Mouse (Mus musculus) thymus, adult 2 months (tissue): ENCODE measurements around the gene Gk2. TPM values are rescaled to one million over a fixed set of nuclear protein-coding genes. Genes with fewer than 3 reads are reported as not detected.

Source experiments
- DNase-seq: peaks from one replicate; pipeline ENCODE4 v3.0.0; 2021
- H3K27ac ChIP-seq: fragments of 200-500 bp; 2 replicates; pipeline ENCODE4 v1.5.1; 2012; ENCODE audit warnings: low read length, control low read depth; ENCODE audit not compliant: control insufficient read depth, insufficient read depth
- H3K27me3 ChIP-seq: fragments of 200-500 bp; 2 replicates; pipeline ENCODE4 v1.6.1; 2012; ENCODE audit warnings: mild to moderate bottlenecking, low read length, moderate library complexity, mixed read lengths; ENCODE audit not compliant: control insufficient read depth, insufficient read depth
- H3K36me3 ChIP-seq: fragments of 200-500 bp; 2 replicates; pipeline ENCODE4 v1.6.1; 2012; ENCODE audit warnings: mild to moderate bottlenecking, low read length, moderate library complexity; ENCODE audit not compliant: control insufficient read depth, insufficient read depth
- H3K4me1 ChIP-seq: fragments of 200-500 bp; replicated peaks from 2 replicates; pipeline ENCODE4 v1.6.1; 2012; ENCODE audit warnings: low read length; ENCODE audit not compliant: control insufficient read depth, insufficient read depth
- H3K4me3 ChIP-seq: fragments of 200-500 bp; 2 replicates; pipeline ENCODE4 v1.5.1; 2012; ENCODE audit warnings: mild to moderate bottlenecking, low read length, control low read depth, moderate library complexity; ENCODE audit not compliant: control insufficient read depth, insufficient read depth
- CTCF ChIP-seq: fragments of 200-500 bp; IDR thresholded peaks from 2 replicates; pipeline ENCODE4 v1.5.1; 2012; ENCODE audit warnings: mild to moderate bottlenecking, control low read depth, low read length, moderate library complexity, borderline replicate concordance; ENCODE audit not compliant: control insufficient read depth, poor library complexity, insufficient read depth; ENCODE audit errors: extremely low read depth
- POLR2A ChIP-seq: fragments of 200-500 bp; IDR thresholded peaks from 2 replicates; pipeline ENCODE4 v1.6.1; 2012; ENCODE audit warnings: mild to moderate bottlenecking, low read length, control low read depth, moderate library complexity; ENCODE audit not compliant: control insufficient read depth, poor library complexity, insufficient read depth; ENCODE audit errors: extremely low read depth
- WGBS: fragments of 180-500 bp; shearing (Covaris S2); methylation state at CpG from one replicate; pipeline ENCODE4 v1.1.7; 2018; 5-methylcytosine and 5-hydroxymethylcytosine counted together
- polyA plus RNA-seq: library from polyadenylated mRNA; depleted of rRNA; stranded (reverse); fragments of >200 nt; gene quantifications from 2 replicates; pipeline ENCODE4 v1.2.3, GENCODE M21; 2012; rRNA removed

Gk2 gene
- polyA plus RNA-seq, 1 experiment, result 0.04 TPM

GRCm38 (mm10) chr5:97417185-97417584 lies 39.6 kb downstream of the Gk2 start:
- Histone ChIP-seq H3K4me1 (no peaks in the 10 kb centered on the region), H3K36me3 (no peaks in the 10 kb centered on the region), H3K4me3 (no peak overlapping the region), H3K27me3 (no peaks in the 10 kb centered on the region), H3K27ac (no peak overlapping the region)
- DNase-seq, result no peak
- TF ChIP-seq POLR2A, result no peak
- no peak for TF ChIP-seq CTCF
- WGBS, result 67% methylated on average over 2 of the region's 2 CpGs

DNA sequence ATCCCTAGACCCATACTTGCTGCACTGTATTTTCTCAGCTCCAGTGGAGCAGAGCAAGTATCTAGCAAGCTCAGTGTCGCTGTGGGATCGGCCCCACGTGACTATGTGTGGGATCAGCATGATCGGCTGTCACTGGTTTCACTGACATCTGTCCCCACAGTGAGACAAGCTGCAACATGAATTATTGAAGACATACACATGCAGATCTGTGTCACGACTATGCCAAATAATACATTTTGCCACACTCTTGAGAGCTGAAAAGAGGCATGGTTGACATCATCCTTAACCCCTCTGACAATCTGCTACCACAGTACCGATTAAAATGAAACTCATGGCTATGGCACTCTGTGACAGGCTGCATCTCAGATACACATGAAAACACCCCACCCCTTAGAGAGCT lies 41.0 kb downstream of the Gk2 start:
- WGBS, result 88% methylated on average over 6 of the region's 6 CpGs
- Histone ChIP-seq H3K27ac (no peak overlapping the region), H3K4me3 (no peak overlapping the region), H3K36me3 (no peaks in the 10 kb centered on the region), H3K27me3 (no peaks in the 10 kb centered on the region), H3K4me1 (no peaks in the 10 kb centered on the region)
- TF ChIP-seq POLR2A, result no peak
- TF ChIP-seq CTCF, result no peak
- no peak for DNase-seq

- TF ChIP-seq POLR2A (no peak), CTCF (no peak)
- Histone ChIP-seq H3K4me1 (no peaks in the 10 kb centered on the region), H3K36me3 (no peaks in the 10 kb centered on the region), H3K27ac (no peak overlapping the region), H3K4me3 (no peak overlapping the region), H3K27me3 (no peaks in the 10 kb centered on the region)
- no peak for DNase-seq
- 96% methylated on average over 3 of the region's 3 CpGs for WGBS
Observed at GRCm38 (mm10) chr5:97413716-97414115, 43.1 kb downstream of the Gk2 start.

- Histone ChIP-seq H3K27me3 (no peaks in the 10 kb centered on the region), H3K36me3 (no peaks in the 10 kb centered on the region), H3K4me1 (no peaks in the 10 kb centered on the region), H3K27ac (no peak overlapping the region), H3K4me3 (no peak overlapping the region)
- WGBS, result 96% methylated on average over 6 of the region's 6 CpGs
- TF ChIP-seq POLR2A (no peak), CTCF (no peak)
- no peak for DNase-seq
Observed at GRCm38 (mm10) chr5:97410190-97410589, 46.6 kb downstream of the Gk2 start.

DNA sequence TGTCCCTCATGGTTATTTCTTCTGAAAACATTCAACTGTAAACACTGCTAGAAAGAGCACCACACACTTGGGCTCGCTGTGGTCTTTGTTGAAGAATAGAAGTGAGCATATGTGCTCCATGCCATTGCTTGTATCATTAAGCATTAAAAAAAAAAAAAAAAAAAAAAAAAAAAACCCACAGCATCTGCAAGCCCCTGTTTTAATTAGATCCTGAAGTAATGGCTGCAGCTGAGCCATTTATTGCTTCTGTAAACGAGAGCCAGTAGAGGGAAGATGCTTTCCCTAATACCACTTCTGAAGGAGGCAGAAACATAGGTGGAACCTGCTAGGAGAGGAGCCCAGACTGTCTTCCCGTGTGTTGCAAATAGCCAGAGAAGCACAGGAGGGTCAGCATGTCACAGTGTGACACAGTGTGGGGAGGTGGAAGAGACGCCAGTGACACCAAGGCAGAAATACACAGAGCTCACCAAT lies 47.6 kb downstream of the Gk2 start:
- no peaks in the 10 kb centered on the region for H3K36me3 ChIP-seq
- H3K4me1 ChIP-seq, result no peaks in the 10 kb centered on the region
- no peak overlapping the region for H3K27ac ChIP-seq
- H3K4me3 ChIP-seq, result no peak overlapping the region
- DNase-seq, result no peak
- 87% methylated on average over 4 of the region's 4 CpGs for WGBS
- TF ChIP-seq POLR2A, result no peak
- TF ChIP-seq CTCF, result no peak
- no peaks in the 10 kb centered on the region for H3K27me3 ChIP-seq

Other genes starting within 250 kb of the Gk2 start
- gene Naa11, start 64.6 kb downstream of the Gk2 start, polyA plus RNA-seq, result not detected in 2 replicates